Mouse (Mus musculus) layer of hippocampus, postnatal 10 days (tissue): Measurements from ENCODE around the gene Tyro3. TPM values are rescaled to one million over a fixed set of nuclear protein-coding genes. Genes with fewer than 3 reads are reported as not detected.

Experiments
- DNase-seq, 2 experiments: peaks; one replicate each; pipeline ENCODE4 v3.0.0; 2021; ENCODE audit warnings: low spot score in 2 of 2
- total RNA-seq, 2 experiments: library from RNA; stranded (reverse); gene quantifications; 2 replicates each; pipeline ENCODE4 v1.2.3; 2021

The Tyro3 gene
- total RNA-seq, 2 experiments from 2014 or later = 48.6 to 64.7 TPM

GRCm38 (mm10) chr2:119846929-119847328, 49.4 kb downstream of the Tyro3 start:
- DNase-seq = no peak

- DNase-seq = no peak
Observed at GRCm38 (mm10) chr2:119853811-119854210, 56.3 kb downstream of the Tyro3 start.

GRCm38 (mm10) chr2:119855310-119855850, 57.8 kb downstream of the Tyro3 start:
- no peak for DNase-seq

- DNase-seq = no peak
Observed at GRCm38 (mm10) chr2:119857341-119857740, 59.8 kb downstream of the Tyro3 start.

GRCm38 (mm10) chr2:119864484-119864883, 67.0 kb downstream of the Tyro3 start:
- DNase-seq = no peak

Other genes with a start within 250 kb of the Tyro3 start
- 1 to 10 TPM; 3.5 to 3.7 TPM for gene Nusap1, start 179.4 kb upstream of the Tyro3 start, total RNA-seq
- gene Oip5, start 179.3 kb upstream of the Tyro3 start, total RNA-seq = 1 to 10 TPM; 3.6 to 4.8 TPM
- 10 to 100 TPM; 27.0 to 27.8 TPM for gene Ndufaf1, start 134.9 kb upstream of the Tyro3 start, total RNA-seq
- 10 to 100 TPM; 58.0 to 63.0 TPM for gene Rtf1, start 122.7 kb upstream of the Tyro3 start, total RNA-seq
- 100 to 1,000 TPM; 115 to 124 TPM for gene Itpka, start 55.4 kb upstream of the Tyro3 start, total RNA-seq
- 1 to 10 TPM; 3.6 to 4.8 TPM for gene Ltk, start 37.3 kb upstream of the Tyro3 start, total RNA-seq
- 10 to 100 TPM; 16.4 to 16.7 TPM for gene Rpap1, start 10.2 kb upstream of the Tyro3 start, total RNA-seq
- 10 to 100 TPM; 64.3 to 66.3 TPM for gene Mga, start 99.5 kb downstream of the Tyro3 start, total RNA-seq
- 10 to 100 TPM; 62.7 to 69.3 TPM for gene Mapkbp1, start 175.0 kb downstream of the Tyro3 start, total RNA-seq
- gene Jmjd7, start 229.8 kb downstream of the Tyro3 start, total RNA-seq = 1 to 10 TPM; 6.7 to 9.5 TPM
- gene Gm28042, start 229.8 kb downstream of the Tyro3 start, total RNA-seq = 1 to 10 TPM; 2.2 to 3.1 TPM
- gene Pla2g4b, start 235.7 kb downstream of the Tyro3 start, total RNA-seq = 1 to 10 TPM; 4.4 to 5.1 TPM